Mouse (Mus musculus) forebrain, embryonic 12.5 days (tissue): Measurements from ENCODE around the gene Gm5148. TPM values are rescaled to one million over a fixed set of nuclear protein-coding genes. Genes with fewer than 3 reads are reported as not detected.

Experiments
- ATAC-seq: fragments of 200-750 bp; cut with Nextera tagmentation; 2 replicates; pipeline ENCODE4 v1.8.0; 2017; ENCODE audit warnings: moderate TSS enrichment; ENCODE audit not compliant: low FRiP score
- H3K27ac ChIP-seq: fragments of 300-500 bp; sonication (generic); 2 replicates; pipeline ENCODE4 v1.5.1; 2016; ENCODE audit warnings: mild to moderate bottlenecking
- H3K27me3 ChIP-seq: fragments of 300-500 bp; sonication (generic); 2 replicates; pipeline ENCODE4 v1.6.1; 2016; ENCODE audit warnings: mild to moderate bottlenecking
- H3K36me3 ChIP-seq: fragments of 300-500 bp; sonication (generic); replicated peaks from 2 replicates; pipeline ENCODE4 v1.6.1; 2016; ENCODE audit warnings: mild to moderate bottlenecking
- H3K4me1 ChIP-seq: fragments of 300-500 bp; sonication (generic); 2 replicates; pipeline ENCODE4 v1.6.1; 2016
- H3K4me2 ChIP-seq: fragments of 300-500 bp; sonication (generic); 2 replicates; pipeline ENCODE4 v1.6.1; 2016; ENCODE audit warnings: mild to moderate bottlenecking, moderate library complexity
- H3K4me3 ChIP-seq: fragments of 300-500 bp; sonication (generic); replicated peaks from 2 replicates; pipeline ENCODE4 v1.5.1; 2016; ENCODE audit warnings: mild to moderate bottlenecking
- H3K9ac ChIP-seq: fragments of 300-500 bp; sonication (generic); 2 replicates; pipeline ENCODE4 v1.6.1; 2016; ENCODE audit warnings: mild to moderate bottlenecking
- H3K9me3 ChIP-seq: fragments of 300-500 bp; sonication (generic); 2 replicates; pipeline ENCODE4 v1.6.1; 2016
- WGBS: fragments of 180-500 bp; shearing (Covaris S2); methylation state at CpG from one replicate; pipeline ENCODE4 v1.1.7; 2016; 5-methylcytosine and 5-hydroxymethylcytosine counted together
- polyA plus RNA-seq: library from polyadenylated mRNA; unstranded; fragments of >200 nt; fragmentation: Nextera tagmentation; extraction: Ambion mirVana; gene quantifications from 2 replicates; pipeline ENCODE4 v1.2.1, GENCODE M21; 2016

The Gm5148 gene
- polyA plus RNA-seq, 1 experiment from 2014 or later, result 4.3 TPM

DNA sequence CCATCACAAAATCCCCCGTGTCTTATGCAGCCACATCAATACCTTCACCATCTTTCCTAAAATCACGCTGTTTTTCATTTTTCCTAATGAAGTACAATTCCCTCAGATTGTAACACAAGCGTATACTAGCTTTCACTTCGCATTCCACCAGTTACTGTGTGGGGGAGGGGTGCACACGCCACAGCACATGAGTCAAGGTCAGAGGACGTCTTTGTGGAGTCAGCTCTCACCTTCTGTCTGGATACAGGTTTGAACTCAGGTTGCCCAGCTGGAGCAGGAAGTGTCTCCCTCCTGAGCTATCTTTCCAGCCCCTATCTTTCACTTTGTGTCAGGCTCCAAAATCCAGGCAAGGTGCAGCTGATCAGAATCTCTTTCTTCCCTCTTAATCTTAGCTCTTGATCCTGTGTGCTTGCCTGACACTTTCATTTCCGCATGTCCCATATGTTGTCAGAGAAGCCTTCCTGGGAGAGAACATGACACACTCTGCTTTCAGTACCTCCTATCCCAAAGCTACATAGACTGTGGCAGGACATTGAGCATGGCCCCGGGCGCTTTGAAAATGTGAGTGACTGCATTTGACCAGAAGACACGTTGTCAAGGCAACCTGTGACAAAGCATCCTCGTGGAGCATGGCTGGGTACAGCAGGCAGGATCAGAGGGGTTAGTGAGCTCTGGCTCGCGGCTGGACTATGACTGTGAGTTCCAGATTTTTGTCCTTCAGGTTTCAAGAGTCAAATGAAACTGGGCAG lies 50.6 kb downstream of the Gm5148 start:
- H3K4me3 ChIP-seq, result no peak overlapping the region
- H3K9me3 ChIP-seq, result peaks cover 12% of the 10 kb centered on the region
- H3K4me2 ChIP-seq, result no peak overlapping the region
- ATAC-seq, result peak; percentile 74; the same call in 1 of the 2 replicates
- H3K27me3 ChIP-seq, result peaks cover 15% of the 10 kb centered on the region; the same call in 1 of the 2 replicates
- H3K36me3 ChIP-seq, result no peaks in the 10 kb centered on the region
- H3K9ac ChIP-seq, result no peak overlapping the region
- H3K4me1 ChIP-seq, result peaks cover 26% of the 10 kb centered on the region
- no peak overlapping the region for H3K27ac ChIP-seq
- 42% methylated on average over 13 of the region's 13 CpGs for WGBS

DNA sequence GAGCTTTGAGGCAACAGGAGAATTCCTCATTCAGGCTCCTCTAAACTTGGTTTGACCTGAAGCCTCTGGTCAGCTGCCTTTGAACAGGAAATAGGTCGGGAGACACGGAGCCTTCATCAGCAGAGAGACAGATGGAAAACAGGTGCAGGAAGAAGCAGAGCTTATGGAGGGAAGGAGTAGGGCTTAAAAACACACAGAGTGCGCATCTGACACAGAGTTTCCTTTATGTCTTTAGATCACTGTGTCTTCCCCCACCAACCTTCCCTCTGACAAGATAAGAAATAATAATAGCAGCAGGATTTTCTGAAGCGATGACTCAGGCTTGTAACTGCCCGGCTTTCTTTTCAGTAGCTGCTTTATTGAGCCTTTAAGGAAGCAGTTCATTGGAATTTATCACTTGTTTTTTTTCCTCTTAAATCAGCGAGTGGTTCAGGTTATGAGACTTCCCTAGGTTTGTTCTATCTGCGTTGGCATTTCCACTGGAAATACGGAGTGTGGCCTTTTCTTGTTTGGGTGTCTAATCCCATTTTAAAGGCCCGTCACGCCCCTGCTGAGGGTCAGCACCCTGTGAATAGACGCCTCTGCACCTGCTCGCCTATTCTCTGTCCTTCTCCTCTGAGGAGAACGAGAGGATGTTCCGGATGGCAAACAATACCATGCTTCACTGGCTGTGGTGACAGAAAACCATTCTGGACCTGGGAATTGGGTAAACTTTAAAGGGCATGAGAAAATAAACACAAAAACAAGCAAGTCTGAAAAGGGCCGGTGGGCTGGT lies 51.8 kb downstream of the Gm5148 start:
- H3K27me3 ChIP-seq, result peaks cover 15% of the 10 kb centered on the region; the same call in 1 of the 2 replicates
- 7% methylated on average over 15 of the region's 15 CpGs for WGBS
- H3K9me3 ChIP-seq, result peaks cover 14% of the 10 kb centered on the region
- ATAC-seq, result no peak
- H3K4me3 ChIP-seq, result no peak overlapping the region
- no peak overlapping the region for H3K27ac ChIP-seq
- H3K4me1 ChIP-seq, result peaks cover 26% of the 10 kb centered on the region
- no peak overlapping the region; the same call in 1 of the 2 replicates for H3K4me2 ChIP-seq
- no peaks in the 10 kb centered on the region for H3K36me3 ChIP-seq
- no peak overlapping the region for H3K9ac ChIP-seq

DNA sequence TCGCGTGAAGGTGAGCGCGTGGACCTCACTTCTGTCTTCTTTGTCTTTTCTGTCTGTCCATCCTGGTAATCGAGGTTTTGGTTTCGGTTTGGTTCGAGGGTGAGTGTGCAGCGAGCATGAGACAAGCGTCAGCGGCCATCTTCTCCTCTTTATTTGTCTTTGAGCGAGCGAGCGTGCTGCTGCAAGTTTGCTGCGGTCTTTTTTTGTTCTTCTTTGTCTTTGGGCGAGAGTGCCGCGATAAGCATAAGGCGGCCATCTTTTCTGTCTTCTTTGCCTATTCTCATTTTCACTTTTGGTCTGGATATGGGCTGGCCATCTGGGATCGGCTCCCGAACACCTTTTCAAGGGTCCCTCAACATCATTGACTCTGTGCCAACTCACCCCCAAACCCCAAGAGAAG lies 55.2 kb downstream of the Gm5148 start:
- Histone ChIP-seq H3K9ac (no peak overlapping the region), H3K4me2 (no peak overlapping the region), H3K4me1 (peaks cover 38% of the 10 kb centered on the region), H3K36me3 (no peaks in the 10 kb centered on the region), H3K27ac (no peak overlapping the region), H3K4me3 (no peak overlapping the region), H3K27me3 (0 out of 2 replicates have a peak, but pooled peaks cover 5% of the 10 kb centered on the region), H3K9me3 (peaks cover 14% of the 10 kb centered on the region)
- WGBS, result 94% methylated on average over 20 of the region's 20 CpGs
- ATAC-seq, result no peak

DNA sequence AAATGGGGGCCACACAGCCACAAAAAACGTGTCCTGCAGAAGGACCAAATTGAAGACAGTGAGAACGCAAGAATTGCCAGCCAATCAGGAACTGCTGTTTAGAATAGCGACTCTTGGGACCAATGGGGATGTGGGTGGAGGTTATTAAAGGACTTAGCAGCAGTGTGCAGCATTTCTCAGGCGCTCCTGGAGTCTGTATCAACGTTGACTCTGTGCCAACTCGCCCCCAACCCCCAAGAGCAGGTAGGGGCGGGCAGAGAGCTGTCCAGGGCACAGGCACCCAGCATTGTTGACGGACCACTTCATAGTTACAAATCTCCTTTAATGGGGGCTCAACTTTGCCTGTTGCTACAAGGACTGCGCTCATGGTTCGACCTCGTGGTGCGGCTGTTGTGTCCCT lies 55.6 kb downstream of the Gm5148 start:
- Histone ChIP-seq H3K9me3 (peaks cover 14% of the 10 kb centered on the region), H3K27me3 (0 out of 2 replicates have a peak, but pooled peaks cover 5% of the 10 kb centered on the region), H3K36me3 (no peaks in the 10 kb centered on the region), H3K4me1 (peaks cover 34% of the 10 kb centered on the region), H3K9ac (no peak overlapping the region), H3K4me2 (no peak overlapping the region), H3K4me3 (no peak overlapping the region), H3K27ac (no peak overlapping the region)
- no peak for ATAC-seq
- 91% methylated on average over 12 of the region's 12 CpGs for WGBS

DNA sequence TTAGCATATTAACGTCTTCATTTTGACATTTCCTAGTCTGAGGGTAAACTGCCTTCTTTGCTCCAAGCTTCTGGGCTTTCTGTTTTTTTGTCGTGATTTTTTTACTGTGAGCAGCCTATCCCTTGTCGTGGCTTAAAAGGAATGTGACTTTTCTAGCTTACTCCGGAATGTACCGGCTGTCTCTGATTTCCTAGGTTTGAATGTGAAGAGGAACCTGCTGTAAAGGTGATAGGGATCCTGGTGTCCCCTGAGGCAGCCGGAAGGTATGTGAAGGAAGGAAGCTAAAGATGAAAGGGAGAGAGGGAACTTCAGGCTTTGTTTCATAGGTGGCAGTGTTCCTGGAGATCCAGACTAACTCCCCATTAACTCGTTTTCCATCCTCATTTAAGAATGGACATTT lies 56.6 kb downstream of the Gm5148 start:
- Histone ChIP-seq H3K27me3 (0 out of 2 replicates have a peak, but pooled peaks cover 5% of the 10 kb centered on the region), H3K4me2 (no peak overlapping the region), H3K9ac (no peak overlapping the region), H3K27ac (peak overlapping the region; percentile 10; the same call in 1 of the 2 replicates), H3K36me3 (no peaks in the 10 kb centered on the region), H3K9me3 (peaks cover 14% of the 10 kb centered on the region), H3K4me3 (no peak overlapping the region), H3K4me1 (peaks cover 25% of the 10 kb centered on the region)
- ATAC-seq, result no peak
- WGBS, result 38% methylated on average over 7 of the region's 7 CpGs

DNA sequence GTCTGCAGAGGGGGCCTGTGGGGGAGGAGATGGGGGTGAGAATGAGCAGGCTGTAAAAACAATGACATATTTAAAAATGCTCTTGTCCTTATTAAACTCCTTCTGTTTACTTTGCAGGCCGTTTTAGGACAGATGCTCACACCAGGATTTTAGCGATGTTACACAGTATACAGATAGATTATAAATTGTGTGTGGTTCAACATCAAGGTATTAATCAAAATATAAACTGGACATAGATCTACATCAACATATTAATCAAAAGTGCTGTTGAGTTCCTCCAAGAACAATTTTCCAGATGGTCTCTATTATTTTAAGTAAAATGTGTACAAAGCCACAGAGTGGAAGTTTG lies 57.2 kb downstream of the Gm5148 start:
- Histone ChIP-seq H3K9ac (no peak overlapping the region), H3K4me2 (0 out of 2 replicates have a peak overlapping the region, but pooled peaks have one; percentile 1), H3K36me3 (no peaks in the 10 kb centered on the region), H3K9me3 (peaks cover 14% of the 10 kb centered on the region), H3K27me3 (0 out of 2 replicates have a peak, but pooled peaks cover 4% of the 10 kb centered on the region), H3K4me1 (peaks cover 18% of the 10 kb centered on the region), H3K4me3 (no peak overlapping the region), H3K27ac (no peak overlapping the region)
- WGBS, result 22% methylated on average over 2 of the region's 2 CpGs
- ATAC-seq, result peak; percentile 33; the same call in 1 of the 2 replicates

DNA sequence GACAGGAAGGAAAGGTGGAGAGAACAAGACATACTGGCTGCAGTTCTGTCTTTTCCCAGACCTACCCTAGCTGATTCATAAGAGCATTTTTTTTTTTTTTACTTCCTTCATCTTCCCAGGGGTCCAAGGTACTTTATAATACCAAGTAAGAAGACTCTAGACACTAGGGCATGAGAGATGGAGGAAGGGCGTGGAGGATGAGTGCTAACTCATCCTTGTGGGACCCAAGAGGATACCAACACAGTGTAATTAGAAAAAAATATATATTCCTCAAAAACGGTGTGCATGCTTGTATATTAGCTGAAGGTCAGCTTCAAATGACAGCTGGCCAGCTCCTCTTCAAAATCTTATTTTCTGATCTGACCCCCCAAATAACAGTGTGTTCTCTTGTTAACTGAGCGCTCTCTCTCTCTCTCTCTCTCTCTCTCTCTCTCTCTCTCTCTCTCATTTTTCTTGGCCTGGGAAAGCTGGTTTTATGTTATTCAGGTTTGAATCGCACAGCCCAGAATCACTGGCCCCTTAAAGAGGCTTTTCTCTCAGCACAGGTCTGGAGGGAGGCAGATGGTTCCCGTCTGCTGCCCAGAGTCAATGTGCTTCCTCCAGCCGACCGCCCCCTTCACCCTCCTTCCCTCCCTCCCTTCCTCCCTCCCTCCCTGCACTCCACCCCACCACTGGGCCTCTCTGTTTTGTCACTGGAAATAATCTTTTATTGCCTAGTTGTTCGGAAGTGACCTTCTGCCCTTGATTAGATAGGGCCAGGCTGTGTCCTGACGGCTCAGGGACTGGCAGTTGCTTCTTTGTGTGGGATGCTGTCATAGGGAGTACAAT lies 57.8 kb downstream of the Gm5148 start:
- H3K4me3 ChIP-seq, result no peak overlapping the region
- no peak overlapping the region for H3K9ac ChIP-seq
- 14% methylated on average over 9 of the region's 9 CpGs for WGBS
- peaks cover 14% of the 10 kb centered on the region for H3K9me3 ChIP-seq
- peak; percentile 83 for ATAC-seq
- 0 out of 2 replicates have a peak overlapping the region, but pooled peaks have one; percentile 1 for H3K4me2 ChIP-seq
- 0 out of 2 replicates have a peak, but pooled peaks cover 5% of the 10 kb centered on the region for H3K27me3 ChIP-seq
- H3K4me1 ChIP-seq, result peaks cover 16% of the 10 kb centered on the region
- peak overlapping the region; percentile 50; the same call in 1 of the 2 replicates for H3K27ac ChIP-seq
- H3K36me3 ChIP-seq, result no peaks in the 10 kb centered on the region

Other genes with a start within 250 kb of the Gm5148 start
- gene Spry1, start 84.5 kb downstream of the Gm5148 start, polyA plus RNA-seq, result 13.5 and 13.7 TPM in 2 replicates